In genomic region chrX:155215501-155216248, GRCm38 (mm10) we compare ENCODE assay signal across 8 mouse cellular contexts. TPM values are rescaled to one million over a fixed set of nuclear protein-coding genes. Genes with fewer than 3 reads are reported as not detected.
DNase-seq lines count a peak whose midpoint lies in the region; ATAC-seq and TF ChIP-seq lines count a peak whose summit lies in the region.

No protein-coding gene starts in this region.

- peak overlapping the region; percentile 70 for H3K4me3 ChIP-seq in layer of hippocampus, adult 2 months
- H3K4me3 ChIP-seq in forebrain, embryonic 12.5 days (replicated peaks), result peak overlapping the region; percentile 46
- peak overlapping the region; percentile 54 for H3K4me3 ChIP-seq in limb, embryonic 10.5 days
- H3K4me3 ChIP-seq in midbrain, embryonic 11.5 days (ENCODE audit: low read depth, low read length), result peak overlapping the region; percentile 41

- peak; percentile 73 for ATAC-seq in forebrain, embryonic 12.5 days (ENCODE audit: low FRiP score)
- ATAC-seq in midbrain, embryonic 11.5 days (ENCODE audit: low FRiP score), result peak; percentile 74

- WGBS in forebrain, embryonic 12.5 days, result 27% methylated on average over 24 of the region's 24 CpGs
- 27% methylated on average over 22 of the region's 24 CpGs for WGBS in limb, embryonic 10.5 days
- 30% methylated on average over 21 of the region's 24 CpGs for WGBS in midbrain, embryonic 11.5 days

- peak overlapping the region; percentile 47 for H3K9ac ChIP-seq in forebrain, embryonic 12.5 days
- peak overlapping the region; percentile 60 for H3K9ac ChIP-seq in midbrain, embryonic 11.5 days (ENCODE audit: low read length)

- H3K27me3 ChIP-seq in forebrain, embryonic 12.5 days, result no peaks in the 10 kb centered on the region
- no peaks in the 10 kb centered on the region for H3K27me3 ChIP-seq in limb, embryonic 10.5 days (ENCODE audit: low read depth, poor library complexity, severe bottlenecking)
- H3K27me3 ChIP-seq in midbrain, embryonic 11.5 days (ENCODE audit: control insufficient read depth, insufficient read depth, low read length), result no peaks in the 10 kb centered on the region

- H3K4me1 ChIP-seq in forebrain, embryonic 12.5 days, result no peaks in the 10 kb centered on the region
- no peaks in the 10 kb centered on the region for H3K4me1 ChIP-seq in limb, embryonic 10.5 days
- H3K4me1 ChIP-seq in midbrain, embryonic 11.5 days (ENCODE audit: control insufficient read depth, insufficient read depth, low read length), result no peaks in the 10 kb centered on the region

- no peaks in the 10 kb centered on the region for H3K36me3 ChIP-seq in forebrain, embryonic 12.5 days (replicated peaks)
- H3K36me3 ChIP-seq in limb, embryonic 10.5 days, result no peaks in the 10 kb centered on the region
- no peaks in the 10 kb centered on the region for H3K36me3 ChIP-seq in midbrain, embryonic 11.5 days (ENCODE audit: control insufficient read depth, insufficient read depth, low read length)

- H3K4me2 ChIP-seq in forebrain, embryonic 12.5 days, result peak overlapping the region; percentile 57
- H3K4me2 ChIP-seq in midbrain, embryonic 11.5 days, result peak overlapping the region; percentile 44

- no peaks in the 10 kb centered on the region for H3K9me3 ChIP-seq in forebrain, embryonic 12.5 days
- H3K9me3 ChIP-seq in limb, embryonic 10.5 days (replicated peaks), result no peaks in the 10 kb centered on the region
- H3K9me3 ChIP-seq in midbrain, embryonic 11.5 days (ENCODE audit: control insufficient read depth, low read length), result no peaks in the 10 kb centered on the region

- DNase-seq in layer of hippocampus, adult 2 months (ENCODE audit: low spot score in 2 of 2), result peak in 1 of 2 experiments; percentile 8
- no peak for DNase-seq in layer of hippocampus, adult 11-12 months (ENCODE audit: low spot score)
- peak; percentile 16 for DNase-seq in c-Kit-negative CD71-positive TER-119-positive erythroid progenitor cells, embryonic 14.5 days (ENCODE audit: low read depth, low spot score)
- DNase-seq in heart, postnatal 4 days, result peak; percentile 33
- peak; percentile 39 for DNase-seq in limb, embryonic 10.5 days (ENCODE audit: low spot score)
- peak; percentile 88 for DNase-seq in midbrain, embryonic 11.5 days (ENCODE audit: low spot score, missing footprints)
- DNase-seq in testis, postnatal 10 days (ENCODE audit: low spot score), result peak; percentile 41

- H3K27ac ChIP-seq in layer of hippocampus, adult 2 months, result peak overlapping the region; percentile 89
- H3K27ac ChIP-seq in forebrain, embryonic 12.5 days, result no peak overlapping the region
- H3K27ac ChIP-seq in limb, embryonic 10.5 days, result peak overlapping the region; percentile 61; the same call in 1 of the 2 replicates
- H3K27ac ChIP-seq in midbrain, embryonic 11.5 days (ENCODE audit: low read depth, low read length), result no peak overlapping the region

- TF ChIP-seq CTCF in layer of hippocampus, adult 2 months (conservative IDR thresholded peaks at IDR 0.05), result no peak

RNA-seq across cellular contexts. Expression of gene Sat1, which starts 0.6 kb away (rescaled TPM):
- total RNA-seq in layer of hippocampus, adult 2 months (2021), result 10 to 100 TPM; 59.7 to 63.0 TPM
- 58.9 and 62.1 TPM in 2 replicates for polyA plus RNA-seq in forebrain, embryonic 12.5 days (2016; fragmentation: Nextera tagmentation; extraction: Ambion mirVana)
- 10 to 100 TPM; 34.6 to 43.1 TPM for total RNA-seq in heart, postnatal 4 days (2021)
- polyA plus RNA-seq in limb, embryonic 10.5 days (2016; fragmentation: Nextera tagmentation; extraction: Ambion mirVana), result 50.8 and 58.7 TPM in 2 replicates
- polyA plus RNA-seq in midbrain, embryonic 11.5 days (2014; fragmentation: Nextera tagmentation; extraction: Ambion mirVana), result 83.3 and 87.5 TPM in 2 replicates

RNA-seq across cellular contexts. Expression of gene Acot9, which starts 46.6 kb away (rescaled TPM):
- 10 to 100 TPM; 19.3 to 19.8 TPM for total RNA-seq in layer of hippocampus, adult 2 months (2021)
- polyA plus RNA-seq in forebrain, embryonic 12.5 days (2016; fragmentation: Nextera tagmentation; extraction: Ambion mirVana), result 15.0 and 18.1 TPM in 2 replicates
- 10 to 100 TPM; 41.9 to 43.4 TPM for total RNA-seq in heart, postnatal 4 days (2021)
- polyA plus RNA-seq in limb, embryonic 10.5 days (2016; fragmentation: Nextera tagmentation; extraction: Ambion mirVana), result 14.8 and 16.9 TPM in 2 replicates
- polyA plus RNA-seq in midbrain, embryonic 11.5 days (2014; fragmentation: Nextera tagmentation; extraction: Ambion mirVana), result 23.6 and 25.9 TPM in 2 replicates

Comparison
In these comparisons a context has a peak if more than half of its experiments do, and no peak if none do; other contexts are left out.
1. H3K27ac ChIP-seq: peak in layer of hippocampus, adult 2 months (single experiment) and limb, embryonic 10.5 days (single experiment); none in forebrain, embryonic 12.5 days (single experiment) and midbrain, embryonic 11.5 days (single experiment).
2. Peak in every context shown above with its lines, with median percentiles within 50 percentile points of each other: H3K4me3 ChIP-seq.